Mouse (Mus musculus): ENCODE measurements around the gene Atp6v1d. TPM values are rescaled to one million over a fixed set of nuclear protein-coding genes. Genes with fewer than 3 reads are reported as not detected.

Atp6v1d gene
- total and polyA plus RNA-seq, 2 experiments from 2014 or later: 41.0 to 109 TPM

GRCm38 (mm10) chr12:78790791-78791190, 70.6 kb downstream of the Atp6v1d start:
- no peak overlapping the region for H3K9ac ChIP-seq (replicated peaks; ENCODE audit: low read depth, low read length)
- TF ChIP-seq EP300 (IDR thresholded peaks at IDR 0.05; ENCODE audit: low read depth) (no peak), CTCF (IDR thresholded peaks at IDR 0.05; ENCODE audit: low read depth) (no peak)
- peaks cover 7% of the 10 kb centered on the region for H3K4me1 ChIP-seq (ENCODE audit: control insufficient read depth, insufficient read depth)
- ATAC-seq (ENCODE audit: insufficient read depth, low read depth) (no peak), DNase-seq (ENCODE audit: low spot score) (no peak)
- no peak overlapping the region for H3K4me2 ChIP-seq (ENCODE audit: low read depth, low read length)
- H3K27me3 ChIP-seq (ENCODE audit: control insufficient read depth, insufficient read depth, low read length): no peaks in the 10 kb centered on the region
- H3K4me3 ChIP-seq (ENCODE audit: low read depth, low read length): no peak overlapping the region
- H3K9me3 ChIP-seq (replicated peaks; ENCODE audit: control insufficient read depth, low read length): no peaks in the 10 kb centered on the region
- no peak overlapping the region for H3K27ac ChIP-seq (ENCODE audit: low read depth)
- H3K36me3 ChIP-seq (replicated peaks; ENCODE audit: control insufficient read depth, insufficient read depth, low read length): no peaks in the 10 kb centered on the region
- WGBS: 52% methylated on average over 2 of the region's 2 CpGs

Other genes starting within 250 kb of the Atp6v1d start
- gene Fam71d, start 170.1 kb downstream of the Atp6v1d start, total RNA-seq (2014; rRNA removed; ENCODE audit: low replicate concordance): not detected in 2 replicates
- 0.11 TPM in 1 of 2 replicates, not detected in the other for gene Fam71d, start 170.1 kb downstream of the Atp6v1d start, polyA plus RNA-seq (2015; fragmentation: Nextera tagmentation; extraction: Ambion mirVana)
- 10.2 and 15.0 TPM in 2 replicates for gene Mpp5, start 112.7 kb downstream of the Atp6v1d start, total RNA-seq (2014; rRNA removed; ENCODE audit: low replicate concordance)
- 13.2 and 16.5 TPM in 2 replicates for gene Mpp5, start 112.7 kb downstream of the Atp6v1d start, polyA plus RNA-seq (2015; fragmentation: Nextera tagmentation; extraction: Ambion mirVana)
- 37.7 and 53.4 TPM in 2 replicates for gene Eif2s1, start 181 bp upstream of the Atp6v1d start, total RNA-seq (2014; rRNA removed; ENCODE audit: low replicate concordance)
- 101 and 103 TPM in 2 replicates for gene Eif2s1, start 181 bp upstream of the Atp6v1d start, polyA plus RNA-seq (2015; fragmentation: Nextera tagmentation; extraction: Ambion mirVana)
- gene Plek2, start 45.3 kb upstream of the Atp6v1d start, total RNA-seq (2014; rRNA removed; ENCODE audit: low replicate concordance): 2.2 and 3.2 TPM in 2 replicates
- 0.70 and 0.75 TPM in 2 replicates for gene Plek2, start 45.3 kb upstream of the Atp6v1d start, polyA plus RNA-seq (2015; fragmentation: Nextera tagmentation; extraction: Ambion mirVana)
- 4.8 and 12.8 TPM in 2 replicates for gene Tmem229b, start 146.0 kb upstream of the Atp6v1d start, total RNA-seq (2014; rRNA removed; ENCODE audit: low replicate concordance)
- gene Tmem229b, start 146.0 kb upstream of the Atp6v1d start, polyA plus RNA-seq (2015; fragmentation: Nextera tagmentation; extraction: Ambion mirVana): 1.4 and 1.9 TPM in 2 replicates
- gene Plekhh1, start 167.5 kb upstream of the Atp6v1d start, total RNA-seq (2014; rRNA removed; ENCODE audit: low replicate concordance): 6.2 and 15.0 TPM in 2 replicates
- 2.5 and 4.0 TPM in 2 replicates for gene Plekhh1, start 167.5 kb upstream of the Atp6v1d start, polyA plus RNA-seq (2015; fragmentation: Nextera tagmentation; extraction: Ambion mirVana)
- 6.2 and 9.8 TPM in 2 replicates for gene Pigh, start 228.0 kb upstream of the Atp6v1d start, total RNA-seq (2014; rRNA removed; ENCODE audit: low replicate concordance)
- 9.6 and 9.7 TPM in 2 replicates for gene Pigh, start 228.0 kb upstream of the Atp6v1d start, polyA plus RNA-seq (2015; fragmentation: Nextera tagmentation; extraction: Ambion mirVana)